Mouse (Mus musculus) forebrain, embryonic 15.5 days (tissue): Measurements from ENCODE around the gene Adnp. TPM values are rescaled to one million over a fixed set of nuclear protein-coding genes. Genes with fewer than 3 reads are reported as not detected.
A peak's percentile ranks its signal among the peaks of the same experiment; 100 is the strongest.

Experiments
- ATAC-seq: fragments of 200-750 bp; cut with Nextera tagmentation; replicated peaks from 2 replicates; pipeline ENCODE4 v1.8.0; 2017; ENCODE audit warnings: mild to moderate bottlenecking, moderate TSS enrichment, moderate library complexity
- H3K27ac ChIP-seq: fragments of 300-500 bp; sonication (generic); replicated peaks from 2 replicates; pipeline ENCODE4 v1.5.1; 2015; ENCODE audit warnings: mild to moderate bottlenecking, inconsistent platforms
- H3K27me3 ChIP-seq: fragments of 300-500 bp; sonication (generic); 2 replicates; pipeline ENCODE4 v1.6.1; 2015; ENCODE audit warnings: inconsistent platforms
- H3K36me3 ChIP-seq: fragments of 300-500 bp; sonication (generic); 2 replicates; pipeline ENCODE4 v1.6.1; 2015; ENCODE audit warnings: mild to moderate bottlenecking, inconsistent platforms
- H3K4me1 ChIP-seq: fragments of 300-500 bp; sonication (generic); 2 replicates; pipeline ENCODE4 v1.6.1; 2015; ENCODE audit warnings: inconsistent platforms
- H3K4me2 ChIP-seq: fragments of 300-500 bp; sonication (generic); replicated peaks from 2 replicates; pipeline ENCODE4 v1.6.1; 2015; ENCODE audit warnings: mild to moderate bottlenecking, inconsistent platforms
- H3K4me3 ChIP-seq: fragments of 300-500 bp; sonication (generic); 2 replicates; pipeline ENCODE4 v1.5.1; 2015; ENCODE audit warnings: mild to moderate bottlenecking, inconsistent platforms
- H3K9ac ChIP-seq: fragments of 300-500 bp; sonication (generic); replicated peaks from 2 replicates; pipeline ENCODE4 v1.6.1; 2015; ENCODE audit warnings: mild to moderate bottlenecking, inconsistent platforms
- H3K9me3 ChIP-seq: fragments of 300-500 bp; sonication (generic); 2 replicates; pipeline ENCODE4 v1.6.1; 2016; ENCODE audit warnings: inconsistent platforms
- WGBS: fragments of 180-500 bp; shearing (Covaris S2); methylation state at CpG from one replicate; pipeline ENCODE4 v1.1.7; 2015; ENCODE audit warnings: mixed read lengths; 5-methylcytosine and 5-hydroxymethylcytosine counted together
- polyA plus RNA-seq: library from polyadenylated mRNA; unstranded; fragments of >200 nt; fragmentation: Nextera tagmentation; extraction: Ambion mirVana; gene quantifications from 2 replicates; pipeline ENCODE4 v1.2.1, GENCODE M21; 2015

Adnp gene
- 4.4 and 13.6 TPM in 2 replicates for polyA plus RNA-seq

GRCm38 (mm10) chr2:168206725-168207644 is at the start of gene Adnp:
Gene Adnp (minus strand): TSS chr2:168207112.
- no peaks in the 10 kb centered on the region for H3K27me3 ChIP-seq
- H3K27ac ChIP-seq: peak within 1 kb of the TSS; percentile 99
- H3K9ac ChIP-seq: peak within 1 kb of the TSS; percentile 100
- H3K4me1 ChIP-seq: peaks cover 29% of the 10 kb centered on the region
- H3K36me3 ChIP-seq: peaks cover 43% of the 10 kb centered on the region
- H3K4me2 ChIP-seq: peak within 1 kb of the TSS; percentile 79
- H3K9me3 ChIP-seq: no peaks in the 10 kb centered on the region
- H3K4me3 ChIP-seq: peak within 1 kb of the TSS; percentile 100
- WGBS: under 1% methylated on average over 43 of the region's 89 CpGs
- peak; percentile 89 for ATAC-seq

- 80% methylated on average over 3 of the region's 3 CpGs for WGBS
- Histone ChIP-seq H3K4me3 (no peak overlapping the region), H3K4me2 (no peak overlapping the region), H3K27ac (no peak overlapping the region), H3K4me1 (peaks cover 22% of the 10 kb centered on the region), H3K9ac (no peak overlapping the region), H3K9me3 (no peaks in the 10 kb centered on the region), H3K36me3 (no peaks in the 10 kb centered on the region), H3K27me3 (no peaks in the 10 kb centered on the region)
- no peak for ATAC-seq
Measured at GRCm38 (mm10) chr2:168256506-168256905, 49.6 kb upstream of the Adnp start.

- H3K9me3 ChIP-seq: no peaks in the 10 kb centered on the region
- H3K4me3 ChIP-seq: no peak overlapping the region
- no peak overlapping the region for H3K4me2 ChIP-seq
- no peaks in the 10 kb centered on the region for H3K36me3 ChIP-seq
- H3K27me3 ChIP-seq: no peaks in the 10 kb centered on the region
- WGBS: 28% methylated on average over 7 of the region's 7 CpGs
- peaks cover 25% of the 10 kb centered on the region for H3K4me1 ChIP-seq
- H3K9ac ChIP-seq: no peak overlapping the region
- ATAC-seq: peak; percentile 71
- H3K27ac ChIP-seq: peak overlapping the region; percentile 72
Measured at GRCm38 (mm10) chr2:168253822-168254221, 46.9 kb upstream of the Adnp start.

- H3K4me2 ChIP-seq: no peak overlapping the region
- H3K36me3 ChIP-seq: no peaks in the 10 kb centered on the region
- no peaks in the 10 kb centered on the region for H3K27me3 ChIP-seq
- no peak overlapping the region for H3K4me3 ChIP-seq
- peaks cover 31% of the 10 kb centered on the region for H3K4me1 ChIP-seq
- H3K9ac ChIP-seq: no peak overlapping the region
- 16% methylated on average over 16 of the region's 16 CpGs for WGBS
- H3K27ac ChIP-seq: peak overlapping the region; percentile 68
- no peak for ATAC-seq
- H3K9me3 ChIP-seq: no peaks in the 10 kb centered on the region
Measured at GRCm38 (mm10) chr2:168252639-168253292, 45.9 kb upstream of the Adnp start.

- no peak overlapping the region for H3K4me3 ChIP-seq
- H3K36me3 ChIP-seq: no peaks in the 10 kb centered on the region
- no peaks in the 10 kb centered on the region for H3K9me3 ChIP-seq
- ATAC-seq: no peak
- WGBS: 15% methylated on average over 8 of the region's 8 CpGs
- H3K27me3 ChIP-seq: no peaks in the 10 kb centered on the region
- peaks cover 34% of the 10 kb centered on the region for H3K4me1 ChIP-seq
- no peak overlapping the region for H3K9ac ChIP-seq
- H3K27ac ChIP-seq: 0 out of 2 replicates have a peak overlapping the region, but pooled peaks have one; percentile 87
- H3K4me2 ChIP-seq: no peak overlapping the region
Measured at GRCm38 (mm10) chr2:168250270-168250669, 43.4 kb upstream of the Adnp start.

DNA sequence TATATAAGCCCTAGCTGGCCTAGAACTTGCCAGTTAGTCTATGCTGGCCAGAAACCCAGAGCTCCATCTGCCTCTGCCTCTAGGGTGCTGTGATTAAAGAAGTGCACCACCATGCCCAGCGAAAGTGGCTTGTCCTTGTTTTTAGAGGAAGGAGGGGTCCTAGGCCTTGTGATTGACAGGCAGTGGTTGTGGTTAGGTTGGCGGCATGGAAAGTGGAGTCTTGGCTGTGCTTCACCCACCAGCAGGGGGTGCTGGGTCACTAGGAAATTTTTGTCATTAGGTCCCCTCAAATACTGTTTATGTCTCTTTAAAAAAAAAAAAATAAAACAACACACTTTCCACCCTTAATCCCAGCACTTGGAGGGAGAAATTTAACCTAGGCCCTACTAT is 41.9 kb upstream of the Adnp start:
- peak; percentile 35 for ATAC-seq

DNA sequence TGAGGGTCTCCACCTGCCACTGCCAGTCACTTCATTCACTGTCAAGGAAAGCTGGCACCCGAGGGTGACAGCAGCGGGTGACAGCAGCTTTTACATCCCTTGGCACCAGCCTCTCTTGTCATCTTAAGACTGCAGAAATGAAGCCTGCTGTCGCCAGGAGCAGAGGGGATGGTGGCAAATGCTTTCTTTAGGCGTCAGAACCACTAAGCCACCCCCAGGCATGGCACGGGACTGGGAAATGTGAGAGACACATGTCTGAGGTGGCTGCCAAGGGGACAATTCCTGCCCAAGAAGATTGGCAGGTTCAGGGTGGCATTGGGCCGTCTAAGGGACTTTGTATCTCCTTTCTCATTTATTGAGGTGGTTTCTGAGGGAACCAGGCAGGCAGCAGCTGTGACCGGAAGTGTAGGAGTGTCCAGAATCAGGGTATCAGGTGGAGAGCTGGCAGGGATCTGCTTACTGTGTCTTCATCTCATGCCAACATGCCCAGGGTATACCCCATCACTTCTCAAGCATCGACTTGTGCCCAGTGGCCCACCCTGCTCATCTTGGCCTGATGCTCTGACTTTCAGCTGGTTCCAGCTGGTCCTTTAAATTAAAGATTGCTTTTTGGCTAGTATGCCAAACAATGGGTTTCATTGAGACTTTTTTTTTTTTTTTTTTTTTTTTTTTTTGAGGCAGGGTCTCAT is 41.4 kb upstream of the Adnp start:
- Histone ChIP-seq H3K9me3 (no peaks in the 10 kb centered on the region), H3K4me2 (no peak overlapping the region), H3K9ac (no peak overlapping the region), H3K27me3 (no peaks in the 10 kb centered on the region), H3K4me1 (peaks cover 24% of the 10 kb centered on the region), H3K36me3 (no peaks in the 10 kb centered on the region), H3K4me3 (no peak overlapping the region), H3K27ac (peak overlapping the region; percentile 87)
- WGBS: 41% methylated on average over 8 of the region's 8 CpGs
- ATAC-seq: peak; percentile 85

More for the DNA sequence above, 41.9 kb upstream of the Adnp start:
- no peaks in the 10 kb centered on the region for H3K9me3 ChIP-seq
- no peak overlapping the region for H3K4me2 ChIP-seq
- no peaks in the 10 kb centered on the region for H3K36me3 ChIP-seq
- WGBS: 10% methylated on average over 2 of the region's 2 CpGs
- peak overlapping the region; percentile 87 for H3K27ac ChIP-seq
- no peak overlapping the region for H3K9ac ChIP-seq
- peaks cover 24% of the 10 kb centered on the region for H3K4me1 ChIP-seq
- no peaks in the 10 kb centered on the region for H3K27me3 ChIP-seq
- H3K4me3 ChIP-seq: no peak overlapping the region

GRCm38 (mm10) chr2:168245571-168245970 is 38.7 kb upstream of the Adnp start:
- no peak for ATAC-seq
- H3K4me1 ChIP-seq: peaks cover 12% of the 10 kb centered on the region; the same call in 1 of the 2 replicates
- H3K9me3 ChIP-seq: no peaks in the 10 kb centered on the region
- H3K27ac ChIP-seq: no peak overlapping the region
- H3K4me3 ChIP-seq: no peak overlapping the region
- no peaks in the 10 kb centered on the region for H3K27me3 ChIP-seq
- no peak overlapping the region for H3K9ac ChIP-seq
- H3K36me3 ChIP-seq: no peaks in the 10 kb centered on the region
- WGBS: 35% methylated on average over 8 of the region's 8 CpGs
- no peak overlapping the region for H3K4me2 ChIP-seq

DNA sequence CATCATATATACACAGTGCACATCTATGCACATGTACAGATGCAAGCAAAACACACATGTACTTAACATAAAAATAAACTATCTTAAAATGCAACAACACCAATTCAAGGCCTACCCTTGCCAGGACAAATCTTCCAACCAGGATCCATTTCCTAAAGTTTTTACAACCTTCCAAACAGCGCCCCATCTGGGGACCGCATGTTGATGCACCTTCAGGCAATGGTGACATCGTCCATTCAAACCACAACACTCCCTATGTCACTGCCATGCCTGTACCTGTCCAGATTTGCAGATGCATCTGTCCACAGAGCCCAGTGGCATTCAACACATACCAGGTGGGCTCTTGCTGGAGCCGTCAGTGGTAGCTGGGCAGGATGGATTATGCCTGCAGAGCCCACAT is 36.4 kb upstream of the Adnp start:
- no peaks in the 10 kb centered on the region for H3K27me3 ChIP-seq
- H3K27ac ChIP-seq: no peak overlapping the region
- H3K9ac ChIP-seq: no peak overlapping the region
- no peaks in the 10 kb centered on the region for H3K9me3 ChIP-seq
- no peaks in the 10 kb centered on the region for H3K36me3 ChIP-seq
- H3K4me2 ChIP-seq: no peak overlapping the region
- 82% methylated on average over 4 of the region's 4 CpGs for WGBS
- H3K4me1 ChIP-seq: peaks cover 8% of the 10 kb centered on the region; the same call in 1 of the 2 replicates
- H3K4me3 ChIP-seq: no peak overlapping the region
- no peak for ATAC-seq

DNA sequence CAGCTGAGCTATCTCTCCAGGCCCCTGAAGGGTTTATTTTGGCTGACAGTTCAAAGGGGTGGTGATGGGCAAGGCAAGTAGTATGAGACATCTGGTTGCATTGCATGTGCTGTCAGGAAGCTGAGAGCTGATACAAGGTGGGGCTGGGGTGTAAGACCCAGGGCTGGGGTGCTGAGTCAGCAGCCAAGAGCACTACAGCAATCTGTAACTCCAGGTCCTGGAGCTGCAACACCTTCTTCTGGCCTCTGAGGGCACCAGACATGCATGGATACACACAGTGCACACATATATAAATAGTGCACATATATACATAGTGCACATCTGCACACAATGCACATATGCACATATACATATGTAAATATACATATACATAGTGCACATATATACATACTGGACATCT is 35.9 kb upstream of the Adnp start:
- H3K27me3 ChIP-seq: no peaks in the 10 kb centered on the region
- no peak overlapping the region for H3K27ac ChIP-seq
- no peak overlapping the region for H3K4me3 ChIP-seq
- no peaks in the 10 kb centered on the region for H3K36me3 ChIP-seq
- H3K4me1 ChIP-seq: 0 out of 2 replicates have a peak, but pooled peaks cover 4% of the 10 kb centered on the region
- no peak overlapping the region for H3K9ac ChIP-seq
- no peak overlapping the region for H3K4me2 ChIP-seq
- ATAC-seq: no peak
- H3K9me3 ChIP-seq: no peaks in the 10 kb centered on the region

DNA sequence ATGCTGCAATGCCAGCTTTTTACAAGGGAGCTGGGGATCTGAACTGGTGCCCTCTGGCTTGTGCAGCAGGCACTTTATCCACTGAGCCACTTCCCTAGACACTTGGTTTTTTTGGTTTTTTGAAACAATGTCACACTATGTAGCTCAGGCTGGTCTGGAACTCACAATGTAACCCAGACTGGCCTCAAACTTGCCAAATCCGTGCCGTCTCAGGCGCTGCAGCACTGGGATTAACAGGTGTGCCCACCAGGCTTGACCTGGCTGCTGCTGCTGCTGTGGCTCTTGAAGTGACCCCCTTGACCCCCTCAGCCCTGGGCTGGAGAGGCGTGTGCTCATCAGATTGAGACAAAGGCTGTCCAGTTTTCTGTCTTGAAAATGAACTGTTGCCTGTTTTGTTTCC is 31.4 kb upstream of the Adnp start:
- Histone ChIP-seq H3K9ac (no peak overlapping the region), H3K4me1 (no peaks in the 10 kb centered on the region), H3K4me2 (no peak overlapping the region), H3K4me3 (no peak overlapping the region), H3K27ac (no peak overlapping the region), H3K9me3 (no peaks in the 10 kb centered on the region), H3K27me3 (no peaks in the 10 kb centered on the region), H3K36me3 (peaks cover 8% of the 10 kb centered on the region; the same call in 1 of the 2 replicates)
- no peak for ATAC-seq
- 88% methylated on average over 4 of the region's 4 CpGs for WGBS

DNA sequence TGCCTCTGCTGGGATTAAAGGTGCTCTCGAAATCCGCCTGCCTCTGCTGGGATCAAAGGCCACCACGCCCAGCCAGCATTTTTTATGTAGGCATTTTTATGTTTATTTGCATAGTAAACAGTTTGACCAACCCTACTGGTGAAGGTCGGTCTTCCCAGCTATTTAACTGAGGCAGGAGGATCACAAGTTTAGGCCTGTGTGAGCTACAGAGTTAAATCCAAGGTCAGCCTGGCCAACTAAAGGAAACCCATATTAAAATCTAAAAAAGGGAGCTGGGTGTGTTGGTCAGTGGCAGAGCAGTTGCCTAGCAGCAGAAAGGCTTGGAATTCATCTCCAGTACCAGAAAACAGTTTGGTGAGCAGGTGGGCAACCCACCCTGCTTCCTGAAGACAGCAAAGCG is 26.4 kb upstream of the Adnp start:
- Histone ChIP-seq H3K4me3 (no peak overlapping the region), H3K27me3 (no peaks in the 10 kb centered on the region), H3K36me3 (peaks cover 12% of the 10 kb centered on the region; the same call in 1 of the 2 replicates), H3K9me3 (no peaks in the 10 kb centered on the region), H3K9ac (no peak overlapping the region), H3K4me1 (peaks cover 32% of the 10 kb centered on the region), H3K4me2 (no peak overlapping the region), H3K27ac (no peak overlapping the region)
- 90% methylated on average over 5 of the region's 5 CpGs for WGBS
- ATAC-seq: no peak
